Mouse (Mus musculus) liver, embryonic 16.5 days (tissue): ENCODE data around the gene Lmx1a. TPM values are rescaled to one million over a fixed set of nuclear protein-coding genes. Genes with fewer than 3 reads are reported as not detected.

Experiments
- ATAC-seq: fragments of 200-750 bp; cut with Nextera tagmentation; 2 replicates; pipeline ENCODE4 v1.8.0; 2017; ENCODE audit warnings: low read depth, mild to moderate bottlenecking, moderate number of reproducible peaks, moderate library complexity
- H3K27ac ChIP-seq: fragments of 300-500 bp; sonication (generic); 2 replicates; pipeline ENCODE4 v1.5.1; 2014; ENCODE audit warnings: mild to moderate bottlenecking, low read length
- H3K27me3 ChIP-seq: fragments of 300-500 bp; sonication (generic); 2 replicates; pipeline ENCODE4 v1.6.1; 2014; ENCODE audit warnings: low read depth, low read length, mixed read lengths; ENCODE audit not compliant: control insufficient read depth, insufficient read depth
- H3K36me3 ChIP-seq: fragments of 300-500 bp; sonication (generic); 2 replicates; pipeline ENCODE4 v1.6.1; 2014; ENCODE audit warnings: mild to moderate bottlenecking; ENCODE audit not compliant: control insufficient read depth, insufficient read depth
- H3K4me1 ChIP-seq: fragments of 300-500 bp; sonication (generic); 2 replicates; pipeline ENCODE4 v1.6.1; 2014; ENCODE audit warnings: low read depth, low read length, mixed read lengths; ENCODE audit not compliant: control insufficient read depth
- H3K4me2 ChIP-seq: fragments of 300-500 bp; sonication (generic); 2 replicates; pipeline ENCODE4 v1.6.1; 2014; ENCODE audit warnings: low read depth, low read length, mixed read lengths
- H3K4me3 ChIP-seq: fragments of 300-500 bp; sonication (generic); 2 replicates; pipeline ENCODE4 v1.5.1; 2014; ENCODE audit warnings: low read depth, mild to moderate bottlenecking, low read length
- H3K9ac ChIP-seq: fragments of 300-500 bp; sonication (generic); 2 replicates; pipeline ENCODE4 v1.6.1; 2014; ENCODE audit warnings: low read depth, low read length
- H3K9me3 ChIP-seq: fragments of 300-500 bp; sonication (generic); replicated peaks from 2 replicates; pipeline ENCODE4 v1.6.1; 2016; ENCODE audit warnings: low read length; ENCODE audit not compliant: control insufficient read depth
- WGBS: fragments of 180-500 bp; shearing (Covaris S2); extraction: QIAGEN DNeasy Blood & Tissue Kit; methylation state at CpG from one replicate; pipeline ENCODE4 v1.1.7; 2014; ENCODE audit not compliant: insufficient replicate concordance; 5-methylcytosine and 5-hydroxymethylcytosine counted together
- polyA plus RNA-seq: library from polyadenylated mRNA; unstranded; fragments of >200 nt; fragmentation: Nextera tagmentation; extraction: Ambion mirVana; gene quantifications from 2 replicates; pipeline ENCODE4 v1.2.1, GENCODE M21; 2015

Gene Lmx1a
- polyA plus RNA-seq, 1 experiment from 2014 or later: 0.04 TPM

GRCm38 (mm10) chr1:167817616-167818015 lies 128.6 kb downstream of the Lmx1a start:
- 28% methylated on average over 1 of the region's 1 CpGs for WGBS
- no peaks in the 10 kb centered on the region for H3K36me3 ChIP-seq
- H3K9me3 ChIP-seq: no peaks in the 10 kb centered on the region
- H3K9ac ChIP-seq: no peak overlapping the region
- no peak for ATAC-seq
- no peak overlapping the region for H3K4me2 ChIP-seq
- H3K4me3 ChIP-seq: no peak overlapping the region
- H3K27me3 ChIP-seq: no peaks in the 10 kb centered on the region
- H3K4me1 ChIP-seq: no peaks in the 10 kb centered on the region
- no peak overlapping the region for H3K27ac ChIP-seq

GRCm38 (mm10) chr1:167820031-167820430 lies 131.0 kb downstream of the Lmx1a start:
- 75% methylated on average over 6 of the region's 6 CpGs for WGBS
- H3K4me3 ChIP-seq: no peak overlapping the region
- H3K4me1 ChIP-seq: no peaks in the 10 kb centered on the region
- no peak overlapping the region for H3K27ac ChIP-seq
- H3K9me3 ChIP-seq: no peaks in the 10 kb centered on the region
- ATAC-seq: no peak
- H3K27me3 ChIP-seq: no peaks in the 10 kb centered on the region
- no peak overlapping the region for H3K9ac ChIP-seq
- H3K36me3 ChIP-seq: no peaks in the 10 kb centered on the region
- no peak overlapping the region for H3K4me2 ChIP-seq

- H3K9me3 ChIP-seq: no peaks in the 10 kb centered on the region
- no peaks in the 10 kb centered on the region for H3K4me1 ChIP-seq
- no peak overlapping the region for H3K9ac ChIP-seq
- H3K27ac ChIP-seq: no peak overlapping the region
- H3K36me3 ChIP-seq: no peaks in the 10 kb centered on the region
- no peak for ATAC-seq
- 17% methylated on average over 1 of the region's 1 CpGs for WGBS
- no peak overlapping the region for H3K4me3 ChIP-seq
- no peaks in the 10 kb centered on the region for H3K27me3 ChIP-seq
- H3K4me2 ChIP-seq: no peak overlapping the region
Observed at GRCm38 (mm10) chr1:167821125-167821524, 132.1 kb downstream of the Lmx1a start.

GRCm38 (mm10) chr1:167830291-167830690 lies 141.3 kb downstream of the Lmx1a start:
- H3K4me2 ChIP-seq: no peak overlapping the region
- no peaks in the 10 kb centered on the region for H3K9me3 ChIP-seq
- no peaks in the 10 kb centered on the region for H3K4me1 ChIP-seq
- no peaks in the 10 kb centered on the region for H3K27me3 ChIP-seq
- 57% methylated on average over 7 of the region's 7 CpGs for WGBS
- H3K9ac ChIP-seq: no peak overlapping the region
- no peak overlapping the region for H3K27ac ChIP-seq
- H3K36me3 ChIP-seq: no peaks in the 10 kb centered on the region
- ATAC-seq: no peak
- no peak overlapping the region for H3K4me3 ChIP-seq

GRCm38 (mm10) chr1:167831601-167832000 lies 142.6 kb downstream of the Lmx1a start:
- H3K36me3 ChIP-seq: no peaks in the 10 kb centered on the region
- H3K9ac ChIP-seq: no peak overlapping the region
- H3K27me3 ChIP-seq: no peaks in the 10 kb centered on the region
- H3K4me1 ChIP-seq: no peaks in the 10 kb centered on the region
- H3K4me2 ChIP-seq: no peak overlapping the region
- H3K27ac ChIP-seq: no peak overlapping the region
- no peaks in the 10 kb centered on the region for H3K9me3 ChIP-seq
- no peak overlapping the region for H3K4me3 ChIP-seq
- 55% methylated on average over 3 of the region's 3 CpGs for WGBS
- ATAC-seq: no peak

- Histone ChIP-seq H3K27me3 (no peaks in the 10 kb centered on the region), H3K36me3 (no peaks in the 10 kb centered on the region), H3K4me3 (no peak overlapping the region), H3K9ac (no peak overlapping the region), H3K9me3 (no peaks in the 10 kb centered on the region), H3K4me1 (no peaks in the 10 kb centered on the region), H3K4me2 (no peak overlapping the region), H3K27ac (no peak overlapping the region)
- no peak for ATAC-seq
- WGBS: 73% methylated on average over 4 of the region's 4 CpGs
Observed at GRCm38 (mm10) chr1:167854801-167855200, 165.8 kb downstream of the Lmx1a start.

- no peak for ATAC-seq
- H3K4me2 ChIP-seq: no peak overlapping the region
- H3K27ac ChIP-seq: no peak overlapping the region
- H3K4me3 ChIP-seq: no peak overlapping the region
- H3K9me3 ChIP-seq: no peaks in the 10 kb centered on the region
- H3K4me1 ChIP-seq: no peaks in the 10 kb centered on the region
- 35% methylated on average over 1 of the region's 1 CpGs for WGBS
- no peak overlapping the region for H3K9ac ChIP-seq
- no peaks in the 10 kb centered on the region for H3K27me3 ChIP-seq
- H3K36me3 ChIP-seq: no peaks in the 10 kb centered on the region
Observed at GRCm38 (mm10) chr1:167872028-167872427, 183.0 kb downstream of the Lmx1a start.

GRCm38 (mm10) chr1:167874099-167874498 lies 185.1 kb downstream of the Lmx1a start:
- Histone ChIP-seq H3K4me1 (no peaks in the 10 kb centered on the region), H3K27ac (no peak overlapping the region), H3K9ac (no peak overlapping the region), H3K36me3 (no peaks in the 10 kb centered on the region), H3K27me3 (no peaks in the 10 kb centered on the region), H3K4me3 (no peak overlapping the region), H3K9me3 (no peaks in the 10 kb centered on the region), H3K4me2 (no peak overlapping the region)
- 47% methylated on average over 3 of the region's 3 CpGs for WGBS
- ATAC-seq: no peak

GRCm38 (mm10) chr1:167877931-167878330 lies 188.9 kb downstream of the Lmx1a start:
- Histone ChIP-seq H3K27me3 (no peaks in the 10 kb centered on the region), H3K9me3 (no peaks in the 10 kb centered on the region), H3K4me2 (no peak overlapping the region), H3K27ac (no peak overlapping the region), H3K4me1 (no peaks in the 10 kb centered on the region), H3K4me3 (no peak overlapping the region), H3K9ac (no peak overlapping the region), H3K36me3 (no peaks in the 10 kb centered on the region)
- ATAC-seq: no peak
- 50% methylated on average over 4 of the region's 4 CpGs for WGBS

GRCm38 (mm10) chr1:167878354-167878753 lies 189.3 kb downstream of the Lmx1a start:
- no peak for ATAC-seq
- H3K9ac ChIP-seq: no peak overlapping the region
- no peaks in the 10 kb centered on the region for H3K9me3 ChIP-seq
- H3K4me1 ChIP-seq: no peaks in the 10 kb centered on the region
- WGBS: 64% methylated on average over 11 of the region's 11 CpGs
- H3K27me3 ChIP-seq: no peaks in the 10 kb centered on the region
- no peak overlapping the region for H3K4me3 ChIP-seq
- H3K4me2 ChIP-seq: no peak overlapping the region
- no peaks in the 10 kb centered on the region for H3K36me3 ChIP-seq
- H3K27ac ChIP-seq: no peak overlapping the region
